Mouse (Mus musculus) cerebellum, postnatal 14 days (tissue): ENCODE data around the gene Gm8237.
"Not testable (repeated sequence)": the region's sequence is repeated elsewhere in the genome, so short reads cannot be mapped to it uniquely, and the experiment has no call there.

Source experiments
- DNase-seq, 2 experiments: peaks; one replicate each; pipeline ENCODE4 v3.0.0; 2021; ENCODE audit warnings: mixed read lengths in 2 of 2

Gm8237 gene

DNA sequence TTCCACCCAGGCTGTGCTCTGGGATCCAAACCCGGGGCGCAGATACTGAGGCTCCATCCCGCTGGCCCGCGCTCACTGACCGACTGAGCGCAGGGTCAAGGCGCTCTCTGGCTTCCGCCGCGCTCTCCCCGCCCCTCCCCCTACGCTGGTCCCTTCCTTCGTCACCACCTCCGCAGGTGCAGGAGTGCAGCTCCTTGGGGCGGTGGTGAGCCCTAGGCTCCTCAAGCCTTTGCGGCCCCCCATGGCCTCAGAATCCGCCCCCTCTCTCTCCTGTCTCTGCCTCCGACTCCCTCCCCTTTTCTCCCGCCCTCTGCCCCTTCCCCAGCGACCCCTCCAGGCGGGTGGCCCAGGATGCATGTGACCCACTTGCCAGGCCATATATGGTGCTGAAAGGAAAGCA, at the start of gene Gm8237:
Gm8237 (minus strand) TSS at position 142 of the 400 bp plus-strand sequence.
- peak; percentile 15 to 30 for DNase-seq

DNA sequence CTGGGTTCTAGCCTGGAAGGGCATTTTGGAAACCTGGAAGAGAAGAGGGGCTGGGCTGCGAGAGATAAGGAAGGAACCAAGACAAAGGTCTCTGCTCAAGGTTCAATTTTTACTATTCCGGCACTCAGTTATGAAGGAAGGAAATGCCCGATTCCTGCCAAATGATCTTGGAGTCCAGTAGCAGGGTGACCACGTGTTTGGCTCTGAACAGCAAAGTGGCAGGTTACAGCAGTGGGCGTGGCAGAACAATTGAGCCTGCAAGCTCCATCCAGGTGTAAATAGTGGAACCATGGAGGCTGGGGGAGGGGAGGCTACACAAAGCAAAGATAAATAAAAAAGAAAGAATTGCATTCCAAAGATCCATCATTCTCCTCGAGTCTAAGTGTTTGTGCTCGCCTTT, 43.1 kb upstream of the Gm8237 start:
- DNase-seq = not testable (repeated sequence)

GRCm38 (mm10) chr14:5918330-5918942, 38.3 kb upstream of the Gm8237 start:
- not testable (repeated sequence) for DNase-seq

GRCm38 (mm10) chr14:5913701-5914100, 33.5 kb upstream of the Gm8237 start:
- DNase-seq = not testable (repeated sequence)

DNA sequence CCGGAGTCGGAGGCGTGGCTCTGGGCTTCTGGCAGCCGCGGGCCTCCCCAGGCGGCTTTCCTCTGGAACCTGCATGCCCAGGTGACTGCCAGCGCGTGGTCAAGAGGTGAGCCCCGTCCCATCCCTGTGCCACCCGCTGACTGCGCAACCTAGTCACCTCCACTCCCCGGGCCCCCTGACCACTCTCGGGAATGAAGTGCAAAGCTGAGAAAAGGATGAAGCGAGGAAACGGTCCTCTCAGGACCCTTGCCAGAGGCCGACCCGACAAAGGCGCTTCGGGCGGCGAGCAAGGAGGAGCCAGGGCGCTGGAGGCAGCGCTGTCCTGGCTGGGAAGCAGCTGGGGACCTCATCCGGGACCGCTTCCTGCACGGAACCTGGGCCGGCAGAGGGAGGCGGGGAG, 391 bp downstream of the Gm8237 start:
- DNase-seq = peak in 1 of 2 experiments; percentile 16

DNA sequence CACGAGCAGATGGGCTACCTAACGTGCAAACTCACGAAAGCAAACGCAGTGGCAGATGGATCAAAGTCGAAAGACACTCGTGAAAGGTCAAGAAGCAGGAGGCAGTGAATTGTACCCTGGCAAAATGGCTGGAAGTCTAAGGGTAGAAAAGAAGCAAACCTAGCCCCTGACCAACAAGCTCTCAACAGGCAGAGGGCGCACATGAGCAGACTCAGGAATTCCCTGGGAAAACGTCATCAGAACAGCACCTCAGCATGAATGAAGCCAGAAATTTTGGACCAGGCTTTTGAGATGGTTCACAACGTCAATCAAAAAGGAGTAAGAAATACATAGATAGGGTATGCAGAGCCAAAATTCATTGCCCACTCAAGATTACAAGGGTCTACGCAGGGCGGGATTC, 1.0 kb downstream of the Gm8237 start:
- peak; percentile 65 to 71 for DNase-seq

DNA sequence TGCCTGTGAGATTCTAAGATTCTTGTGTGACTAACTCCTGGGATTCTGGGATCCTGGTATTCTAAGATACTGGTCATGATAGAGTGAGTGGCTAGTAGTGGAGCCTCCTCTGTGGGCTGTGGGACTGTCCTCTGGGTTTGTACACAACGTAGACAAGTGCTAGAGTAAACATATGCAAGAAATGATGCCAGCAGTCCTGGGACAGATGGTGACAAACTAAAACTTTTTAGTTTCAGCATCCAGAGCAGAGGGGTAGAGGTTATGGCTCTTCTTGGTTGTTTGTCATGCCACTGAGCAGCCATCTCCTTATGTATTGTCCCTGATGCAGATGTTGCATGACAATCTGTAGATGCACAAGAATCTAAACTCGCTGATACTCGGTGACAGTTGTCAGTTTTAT, 24.3 kb downstream of the Gm8237 start:
- not testable (repeated sequence) for DNase-seq

DNA sequence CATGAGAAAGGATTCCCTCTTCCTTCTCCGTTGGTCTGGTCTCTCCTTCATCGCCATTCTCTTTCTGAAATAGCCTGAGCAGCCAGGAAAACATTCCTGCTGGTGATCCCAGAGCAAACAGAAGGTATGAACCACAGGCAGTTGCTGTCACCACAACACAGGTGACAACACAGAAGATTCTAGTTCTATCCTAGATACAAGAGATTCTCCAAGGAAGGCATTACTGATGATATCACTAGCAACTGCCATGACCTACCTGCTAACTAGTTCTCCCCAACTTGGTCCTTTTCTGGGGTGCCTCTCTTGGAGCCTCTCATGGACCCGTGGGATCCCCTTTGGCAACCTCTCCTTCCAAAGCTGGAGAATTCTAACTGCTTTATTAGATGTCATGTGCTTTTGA, 50.0 kb downstream of the Gm8237 start, which contains the start of gene Gm3424:
Gm3424 (minus strand) TSS at position 101 of the 400 bp plus-strand sequence.
- DNase-seq = not testable (repeated sequence)

- DNase-seq = not testable (repeated sequence)
Observed at GRCm38 (mm10) chr14:5812699-5813356, 67.4 kb downstream of the Gm8237 start.
